Mouse (Mus musculus) urinary bladder, adult 18-20 months (tissue): ENCODE results near the gene Sphkap.

Experiments
- DNase-seq, 2 experiments: peaks; one replicate each; pipeline ENCODE4 v3.0.0; 2022; ENCODE audit warnings: low spot score in 2 of 2, mixed read lengths in 2 of 2

The Sphkap gene

GRCm38 (mm10) chr1:83408021-83408464 lies at the start of gene Sphkap:
TSS of gene Sphkap (minus strand) at chr1:83408200.
- no peak for DNase-seq

DNA sequence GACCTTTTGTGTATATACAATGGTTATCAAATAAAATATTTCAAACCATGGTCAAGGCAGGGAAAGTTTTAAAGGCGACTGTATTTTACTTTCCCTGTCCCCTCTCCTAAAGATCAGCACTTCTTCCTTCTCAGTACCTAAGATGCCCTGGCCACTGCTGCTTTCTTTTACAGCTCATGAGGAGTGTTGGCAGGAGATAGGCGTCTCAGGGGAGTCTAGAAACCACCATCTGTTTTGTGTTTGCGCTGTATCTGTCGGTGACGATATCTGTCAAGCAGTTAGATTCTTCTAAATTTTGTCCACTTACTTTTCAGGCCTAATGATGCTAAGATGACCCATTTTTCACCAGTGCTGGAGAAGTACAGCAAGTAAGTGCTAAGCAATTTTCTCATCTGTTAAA lies 43.3 kb upstream of the Sphkap start:
- no peak for DNase-seq

DNA sequence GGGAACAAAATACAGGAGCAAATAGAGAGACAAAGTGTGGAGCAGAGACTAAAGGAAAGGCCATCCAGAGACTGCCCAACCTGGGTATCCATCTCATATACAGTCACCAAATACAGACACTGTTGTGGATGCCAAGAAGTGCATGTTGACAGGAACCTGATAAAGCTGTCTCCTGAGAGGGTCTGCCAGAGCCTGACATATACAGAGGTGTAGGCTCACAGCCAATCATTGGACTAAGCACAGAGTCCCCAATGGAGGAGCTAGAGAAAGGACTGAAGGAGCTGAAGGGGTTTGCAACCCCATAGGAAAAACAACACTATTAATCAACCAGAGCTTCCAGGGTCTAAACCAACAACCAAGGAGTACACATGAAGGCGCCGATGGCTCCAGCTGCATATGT lies 32.4 kb upstream of the Sphkap start:
- no peak for DNase-seq

- DNase-seq: no peak
Measured at GRCm38 (mm10) chr1:83433932-83434331, 25.9 kb upstream of the Sphkap start.

DNA sequence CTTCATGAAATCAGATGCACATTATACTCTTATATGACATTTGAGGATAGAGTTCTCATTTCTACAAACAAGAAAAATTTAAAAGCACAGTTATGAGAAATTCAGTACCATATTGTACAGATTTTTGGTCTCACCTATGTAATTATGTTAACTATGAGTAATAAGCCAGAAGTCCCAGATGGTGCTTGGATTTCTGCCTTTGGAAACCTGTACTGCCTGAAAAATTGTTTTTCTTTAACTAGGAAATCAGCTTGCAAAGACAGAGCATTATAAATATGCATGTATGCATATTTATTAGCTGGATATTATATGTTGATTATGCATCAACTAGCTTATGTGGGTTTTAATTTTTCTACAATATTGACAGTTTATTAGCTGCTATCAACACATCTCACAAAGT lies 21.9 kb upstream of the Sphkap start:
- no peak for DNase-seq

DNA sequence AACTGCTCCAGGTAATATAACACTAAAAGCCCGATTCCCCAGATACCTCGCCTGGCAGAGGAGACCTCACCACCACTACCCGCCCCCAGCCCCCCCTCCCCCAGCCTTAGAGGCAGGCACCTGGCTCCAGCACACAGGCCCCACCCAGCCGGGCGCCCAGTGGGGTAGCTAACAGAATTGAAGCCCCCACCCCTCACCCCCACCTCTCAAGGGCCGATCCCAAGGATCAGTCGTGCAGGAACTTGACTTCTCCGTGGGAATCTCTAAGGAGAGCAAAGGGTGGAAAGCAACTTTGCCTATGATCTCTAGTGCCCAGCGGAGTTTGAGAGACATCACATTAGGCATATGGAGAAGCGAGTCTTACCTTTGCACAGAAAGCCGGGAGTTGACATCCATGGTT lies 384 bp downstream of the Sphkap start:
- DNase-seq: no peak

- no peak for DNase-seq
Measured at GRCm38 (mm10) chr1:83406882-83407549, 984 bp downstream of the Sphkap start.

- no peak for DNase-seq
Measured at GRCm38 (mm10) chr1:83401079-83401478, 6.9 kb downstream of the Sphkap start.

GRCm38 (mm10) chr1:83396284-83396683 lies 11.7 kb downstream of the Sphkap start:
- no peak for DNase-seq

GRCm38 (mm10) chr1:83395559-83395958 lies 12.4 kb downstream of the Sphkap start:
- DNase-seq: no peak

DNA sequence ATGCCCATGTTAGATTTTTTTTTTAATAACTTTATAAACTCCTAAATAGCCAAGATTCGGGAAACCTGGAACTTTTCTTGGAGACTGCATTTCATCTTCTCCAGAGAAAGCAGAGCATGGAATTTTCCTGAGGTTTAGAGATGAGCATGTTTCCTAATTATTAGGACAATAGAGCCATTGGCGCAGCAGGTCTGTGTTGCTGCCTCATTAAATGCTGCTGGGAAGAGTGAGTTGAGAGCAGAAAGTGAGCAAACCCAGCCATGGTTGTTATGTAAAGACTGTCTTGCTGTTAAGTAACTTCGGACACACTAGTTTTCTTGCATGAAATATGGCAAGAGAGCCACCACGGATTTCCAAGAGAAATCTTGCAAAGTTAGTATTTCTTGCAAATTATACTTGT lies 18.6 kb downstream of the Sphkap start:
- no peak for DNase-seq

DNA sequence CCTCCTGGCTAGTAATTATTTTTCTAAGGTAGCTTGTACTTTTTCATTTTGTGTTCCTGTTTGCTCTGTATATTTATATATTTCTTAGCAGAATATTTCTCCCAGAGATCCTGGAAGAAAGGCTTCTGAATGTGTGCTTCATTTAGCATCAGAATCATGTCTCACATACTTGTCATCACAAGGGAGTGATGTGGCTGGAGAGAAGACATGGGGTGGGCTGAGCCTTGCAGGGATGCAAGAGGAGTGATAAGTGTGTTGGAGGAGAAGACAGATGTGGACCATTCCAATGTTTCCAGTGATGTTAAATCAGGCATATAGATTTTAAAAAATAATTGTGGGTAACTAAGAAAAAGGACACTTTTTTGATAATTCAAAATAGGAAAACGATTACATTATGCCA lies 30.6 kb downstream of the Sphkap start:
- DNase-seq: no peak

- DNase-seq: no peak
Measured at GRCm38 (mm10) chr1:83366456-83366855, 41.5 kb downstream of the Sphkap start.

DNA sequence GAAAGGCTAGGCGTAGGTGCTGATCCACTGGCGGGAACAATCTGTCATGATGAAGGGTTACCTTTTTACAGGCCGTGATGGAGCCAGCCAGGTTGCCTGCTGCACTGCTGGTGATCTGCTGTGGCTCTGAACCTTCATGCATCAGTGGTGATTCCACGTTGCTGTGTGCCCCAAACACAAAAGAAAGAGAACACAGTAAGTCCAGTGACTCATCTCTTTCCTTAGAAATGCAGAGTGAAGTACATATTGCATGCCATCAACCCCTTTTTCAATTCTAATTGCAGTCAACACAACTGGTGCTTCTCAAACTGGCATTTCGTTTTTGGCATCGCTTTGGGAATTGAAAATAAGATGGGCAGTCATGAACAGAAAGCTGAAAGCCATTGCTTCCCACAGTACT lies 45.8 kb downstream of the Sphkap start:
- no peak for DNase-seq

DNA sequence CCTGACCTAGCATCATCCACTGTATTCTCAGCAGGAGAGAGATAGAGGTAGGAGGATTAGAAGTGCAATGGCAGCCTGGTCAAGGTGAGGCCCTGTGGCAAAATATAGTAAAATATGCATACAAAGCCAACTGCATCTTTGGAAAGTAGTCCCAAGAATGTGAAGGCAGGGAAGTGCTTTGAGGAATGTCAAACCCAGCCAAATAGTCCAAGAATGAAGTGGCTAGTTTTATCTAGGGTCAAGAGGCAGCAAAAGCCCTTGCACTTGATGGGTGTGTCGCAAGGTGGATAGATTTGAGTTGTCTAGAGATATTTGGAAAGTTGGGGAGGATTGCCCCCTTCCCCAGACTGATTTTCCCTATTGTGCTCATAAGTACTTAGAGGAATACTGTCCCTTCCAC lies 61.5 kb downstream of the Sphkap start:
- no peak for DNase-seq

DNA sequence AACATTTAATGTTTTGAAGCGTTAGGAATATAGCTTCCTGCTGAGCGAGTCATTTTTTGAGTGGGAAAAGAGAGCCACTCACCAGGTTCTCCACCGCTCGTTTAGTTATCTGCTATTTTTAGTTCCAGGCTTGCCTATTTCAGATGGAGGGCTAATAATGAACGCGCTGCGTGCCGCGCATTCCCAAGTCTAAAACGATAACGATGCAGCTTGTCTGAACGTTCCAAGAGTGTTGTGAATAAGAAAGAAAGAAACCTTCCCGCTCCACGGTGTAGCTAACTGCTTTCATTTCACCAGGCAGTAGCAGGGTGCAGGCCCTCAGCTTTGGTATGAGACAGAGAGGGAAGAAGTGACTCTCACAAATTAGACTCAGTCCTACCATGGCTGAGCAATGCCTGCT lies 62.4 kb downstream of the Sphkap start:
- DNase-seq: no peak

- DNase-seq: no peak
Measured at GRCm38 (mm10) chr1:83345069-83345468, 62.9 kb downstream of the Sphkap start.

GRCm38 (mm10) chr1:83342726-83343250 lies 65.2 kb downstream of the Sphkap start:
- DNase-seq: no peak

GRCm38 (mm10) chr1:83339358-83339757 lies 68.6 kb downstream of the Sphkap start:
- DNase-seq: no peak

- no peak for DNase-seq
Measured at GRCm38 (mm10) chr1:83316917-83317316, 91.1 kb downstream of the Sphkap start.

DNA sequence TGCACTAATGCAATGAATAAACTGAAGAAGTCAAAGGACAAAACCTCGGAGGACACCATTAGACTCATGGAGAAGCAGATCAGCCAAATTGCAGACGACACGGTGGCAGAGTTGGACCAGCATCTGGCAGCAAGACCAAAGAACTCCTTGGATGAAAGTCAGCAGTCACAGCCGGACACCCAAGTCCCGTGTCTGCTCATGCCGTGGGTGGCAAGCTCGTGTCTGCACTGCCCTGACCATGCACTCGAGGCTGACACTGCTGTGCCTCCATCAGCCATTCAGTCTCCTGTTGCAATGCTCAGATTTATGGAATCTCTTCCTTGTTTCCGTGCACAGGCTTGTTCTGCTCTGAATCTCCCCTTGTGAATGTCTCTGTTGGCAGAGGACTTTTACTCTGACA lies 92.9 kb downstream of the Sphkap start:
- no peak for DNase-seq

GRCm38 (mm10) chr1:83311607-83312295 lies 96.2 kb downstream of the Sphkap start:
- DNase-seq: no peak
